12 mouse cellular contexts compared by ENCODE assay signal in the genomic region with DNA sequence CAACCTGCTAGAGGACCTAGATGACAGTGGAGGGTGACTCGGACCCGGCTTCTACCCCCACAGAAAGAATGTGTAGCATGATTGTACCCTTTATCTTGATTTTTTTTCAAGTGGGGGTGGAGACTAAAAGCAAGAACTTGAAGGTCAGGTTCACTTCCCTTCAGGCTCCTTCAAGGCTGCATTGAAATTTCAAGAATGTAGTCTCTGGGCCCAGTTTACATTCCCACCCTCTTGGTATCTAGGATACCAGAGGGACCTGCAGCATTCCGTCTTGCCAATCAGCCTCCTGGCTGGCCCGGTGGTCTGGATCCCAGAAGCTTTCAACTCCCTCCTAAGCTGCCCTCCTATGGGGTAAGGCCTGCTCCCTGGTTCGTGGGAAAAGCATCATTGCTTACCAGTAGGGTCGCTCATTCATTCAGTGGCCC. TPM values are rescaled to one million over a fixed set of nuclear protein-coding genes. Genes with fewer than 3 reads are reported as not detected.
A peak's percentile ranks its signal among the peaks of the same experiment; 100 is the strongest.
DNase-seq lines count a peak whose midpoint lies in the region; ATAC-seq lines count a peak whose summit lies in the region.
"Had no signal": no experiment of that assay in that cellular context is flagged by ENCODE, and none has a peak within 500 bp of the region (broad histone marks: within the 10 kb centered on the region; RNA-seq: fewer than 3 reads in every experiment).

No protein-coding gene starts in this region.

- H3K4me2 ChIP-seq in kidney, embryonic 15.5 days: no peak overlapping the region
- H3K4me2 ChIP-seq in forebrain, embryonic 14.5 days (ENCODE audit: low read length): no peak overlapping the region

- no peaks in the 10 kb centered on the region for H3K9me3 ChIP-seq in kidney, embryonic 15.5 days (replicated peaks)
- no peaks in the 10 kb centered on the region for H3K9me3 ChIP-seq in forebrain, embryonic 14.5 days (replicated peaks; ENCODE audit: control insufficient read depth, low read length)

- no peak overlapping the region for H3K9ac ChIP-seq in kidney, embryonic 15.5 days
- no peak overlapping the region for H3K9ac ChIP-seq in forebrain, embryonic 14.5 days (ENCODE audit: low read length)

- no peak overlapping the region for H3K4me3 ChIP-seq in kidney, embryonic 15.5 days (replicated peaks)
- H3K4me3 ChIP-seq in forebrain, embryonic 14.5 days (ENCODE audit: low read depth, low read length): no peak overlapping the region
- H3K4me3 ChIP-seq: erythroblast, embryonic 14.5 days; megakaryocyte, embryonic 14.5 days had no signal

- DNase-seq in kidney, postnatal 25 days: no peak
- peak; percentile 24 for DNase-seq in WW6 (ENCODE audit: low read depth, low spot score)
- DNase-seq in forebrain, embryonic 14.5 days (ENCODE audit: low spot score): peak; percentile 37
- peak; percentile 76 for DNase-seq in lung, postnatal 36 days
- DNase-seq in adrenal gland, postnatal 25 days: no peak
- DNase-seq in urinary bladder, postnatal 4 days (ENCODE audit: low spot score in 2 of 2): no peak
- no peak for DNase-seq in layer of hippocampus, adult 11-12 months (ENCODE audit: low spot score)
- DNase-seq: heart, postnatal 10 days had no signal

- peaks cover 52% of the 10 kb centered on the region for H3K4me1 ChIP-seq in kidney, embryonic 15.5 days
- H3K4me1 ChIP-seq in forebrain, embryonic 14.5 days (ENCODE audit: control insufficient read depth, insufficient read depth, low read length): 0 out of 2 replicates have a peak, but pooled peaks cover 7% of the 10 kb centered on the region
- H3K4me1 ChIP-seq: megakaryocyte, embryonic 14.5 days had no signal

- 43% methylated on average over 6 of the region's 6 CpGs for WGBS in kidney, embryonic 15.5 days
- WGBS in forebrain, embryonic 14.5 days: 17% methylated on average over 6 of the region's 6 CpGs

- H3K27me3 ChIP-seq in kidney, embryonic 15.5 days: no peaks in the 10 kb centered on the region
- H3K27me3 ChIP-seq in forebrain, embryonic 14.5 days (replicated peaks; ENCODE audit: control insufficient read depth, insufficient read depth, low read length): no peaks in the 10 kb centered on the region
- H3K27me3 ChIP-seq: megakaryocyte, embryonic 14.5 days had no signal

- peak; percentile 41 for ATAC-seq in kidney, embryonic 15.5 days (replicated peaks; ENCODE audit: low FRiP score)
- ATAC-seq in forebrain, embryonic 14.5 days: peak; percentile 68

- H3K36me3 ChIP-seq in kidney, embryonic 15.5 days: no peaks in the 10 kb centered on the region
- H3K36me3 ChIP-seq in forebrain, embryonic 14.5 days (ENCODE audit: control insufficient read depth, insufficient read depth, low read length): no peaks in the 10 kb centered on the region
- H3K36me3 ChIP-seq: G1E had no signal

- H3K27ac ChIP-seq in kidney, embryonic 15.5 days: peak overlapping the region; percentile 66
- no peak overlapping the region for H3K27ac ChIP-seq in forebrain, embryonic 14.5 days (ENCODE audit: low read depth, low read length)

RNA-seq across cellular contexts. Expression of a gene that starts 31.9 kb away (rescaled TPM):
- polyA plus RNA-seq in kidney, embryonic 15.5 days (2015; fragmentation: Nextera tagmentation; extraction: Ambion mirVana): 6.9 and 7.1 TPM in 2 replicates
- 10.4 and 11.1 TPM in 2 replicates for polyA plus RNA-seq in forebrain, embryonic 14.5 days (2014; fragmentation: Nextera tagmentation; extraction: Ambion mirVana)
- total RNA-seq in adrenal gland, postnatal 25 days (2021): 80.2 and 103 TPM in 2 replicates

Comparison
In these comparisons a context has a peak if more than half of its experiments do, and no peak if none do; other contexts are left out.
1. DNase-seq: peak in WW6 (single experiment), forebrain, embryonic 14.5 days (single experiment) and lung, postnatal 36 days (single experiment); none in kidney, postnatal 25 days (0 of 2), adrenal gland, postnatal 25 days (single experiment), urinary bladder, postnatal 4 days (0 of 2) and layer of hippocampus, adult 11-12 months (single experiment).